Mouse (Mus musculus) midbrain, embryonic 14.5 days (tissue): Measurements from ENCODE around the gene Aco2. TPM values are rescaled to one million over a fixed set of nuclear protein-coding genes. Genes with fewer than 3 reads are reported as not detected.

Experiments used
- ATAC-seq: fragments of 200-750 bp; cut with Nextera tagmentation; 2 replicates; pipeline ENCODE4 v1.8.0; 2017; ENCODE audit warnings: moderate number of reproducible peaks, moderate library complexity; ENCODE audit not compliant: low FRiP score, low TSS enrichment
- DNase-seq: peaks from one replicate; pipeline ENCODE4 v3.0.0-alpha.2; 2015
- H3K27ac ChIP-seq: fragments of 300-500 bp; sonication (generic); replicated peaks from 2 replicates; pipeline ENCODE4 v1.5.1; 2014; ENCODE audit warnings: mild to moderate bottlenecking, low read depth, low read length, moderate library complexity
- H3K27me3 ChIP-seq: fragments of 300-500 bp; sonication (generic); 2 replicates; pipeline ENCODE4 v1.6.1; 2014; ENCODE audit warnings: low read length, control low read depth, mixed read lengths; ENCODE audit not compliant: control insufficient read depth, insufficient read depth
- H3K36me3 ChIP-seq: fragments of 300-500 bp; sonication (generic); 2 replicates; pipeline ENCODE4 v1.6.1; 2014; ENCODE audit warnings: low read length, control low read depth; ENCODE audit not compliant: control insufficient read depth, insufficient read depth
- H3K4me1 ChIP-seq: fragments of 300-500 bp; sonication (generic); 2 replicates; pipeline ENCODE4 v1.6.1; 2014; ENCODE audit warnings: mild to moderate bottlenecking, antibody characterized with exemption, low read length, control low read depth; ENCODE audit not compliant: control insufficient read depth, insufficient read depth
- H3K4me2 ChIP-seq: fragments of 300-500 bp; sonication (generic); 2 replicates; pipeline ENCODE4 v1.6.1; 2014; ENCODE audit warnings: mild to moderate bottlenecking, low read length, moderate library complexity
- H3K4me3 ChIP-seq: fragments of 300-500 bp; sonication (generic); replicated peaks from 2 replicates; pipeline ENCODE4 v1.5.1; 2014; ENCODE audit warnings: low read depth, low read length
- H3K9ac ChIP-seq: fragments of 300-500 bp; sonication (generic); replicated peaks from 2 replicates; pipeline ENCODE4 v1.6.1; 2014; ENCODE audit warnings: mild to moderate bottlenecking, low read length, moderate library complexity
- H3K9me3 ChIP-seq: fragments of 300-500 bp; sonication (generic); 2 replicates; pipeline ENCODE4 v1.6.1; 2016; ENCODE audit warnings: low read length, control low read depth, mixed read lengths; ENCODE audit not compliant: control insufficient read depth
- WGBS: fragments of 180-500 bp; shearing (Covaris S2); extraction: QIAGEN DNeasy Blood & Tissue Kit; methylation state at CpG from one replicate; pipeline ENCODE4 v1.1.7; 2014; 5-methylcytosine and 5-hydroxymethylcytosine counted together
- polyA plus RNA-seq: library from polyadenylated mRNA; unstranded; fragments of >200 nt; fragmentation: Nextera tagmentation; extraction: Ambion mirVana; gene quantifications from 2 replicates; pipeline ENCODE4 v1.2.1, GENCODE M21; 2014

Gene Aco2
- polyA plus RNA-seq, 1 experiment from 2014 or later: 221 TPM

- no peak overlapping the region for H3K27ac ChIP-seq
- DNase-seq (peak; percentile 76), ATAC-seq (no peak)
- H3K9me3 ChIP-seq: no peaks in the 10 kb centered on the region
- H3K4me3 ChIP-seq: no peak overlapping the region
- H3K4me1 ChIP-seq: no peaks in the 10 kb centered on the region
- no peak overlapping the region for H3K4me2 ChIP-seq
- no peak overlapping the region for H3K9ac ChIP-seq
- WGBS: 58% methylated on average over 6 of the region's 6 CpGs
- peaks cover 53% of the 10 kb centered on the region for H3K36me3 ChIP-seq
- no peaks in the 10 kb centered on the region for H3K27me3 ChIP-seq
Measured at GRCm38 (mm10) chr15:81917621-81918463, 45.7 kb downstream of the Aco2 start.

DNA sequence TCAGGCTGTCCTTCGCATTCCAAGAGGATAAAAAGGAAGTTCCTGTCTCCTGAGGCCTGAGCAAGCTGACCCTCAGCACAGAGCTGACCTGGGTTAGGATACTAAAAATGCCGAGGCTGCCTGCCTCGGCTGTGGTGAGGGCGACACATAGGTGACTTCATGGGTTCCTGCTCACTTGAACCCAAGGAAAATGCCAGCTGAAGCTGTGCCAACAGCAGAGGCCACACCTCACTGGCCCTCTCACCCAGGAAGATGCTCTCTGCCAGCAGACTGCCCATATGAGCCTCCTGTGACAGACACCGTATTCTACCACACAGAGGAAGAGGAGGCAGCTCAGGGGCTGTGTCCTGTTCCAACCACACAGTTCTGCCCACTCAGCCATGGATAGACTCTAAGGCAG lies 47.0 kb downstream of the Aco2 start:
- Histone ChIP-seq H3K9me3 (no peaks in the 10 kb centered on the region), H3K4me1 (no peaks in the 10 kb centered on the region), H3K36me3 (peaks cover 41% of the 10 kb centered on the region), H3K4me3 (no peak overlapping the region), H3K9ac (no peak overlapping the region), H3K27me3 (no peaks in the 10 kb centered on the region), H3K4me2 (no peak overlapping the region), H3K27ac (no peak overlapping the region)
- 91% methylated on average over 5 of the region's 5 CpGs for WGBS
- DNase-seq: no peak
- no peak for ATAC-seq

GRCm38 (mm10) chr15:81920546-81921217 lies 48.6 kb downstream of the Aco2 start:
- WGBS: 84% methylated on average over 10 of the region's 10 CpGs
- H3K27ac ChIP-seq: 0 out of 2 replicates have a peak overlapping the region, but pooled peaks have one; percentile 32

DNA sequence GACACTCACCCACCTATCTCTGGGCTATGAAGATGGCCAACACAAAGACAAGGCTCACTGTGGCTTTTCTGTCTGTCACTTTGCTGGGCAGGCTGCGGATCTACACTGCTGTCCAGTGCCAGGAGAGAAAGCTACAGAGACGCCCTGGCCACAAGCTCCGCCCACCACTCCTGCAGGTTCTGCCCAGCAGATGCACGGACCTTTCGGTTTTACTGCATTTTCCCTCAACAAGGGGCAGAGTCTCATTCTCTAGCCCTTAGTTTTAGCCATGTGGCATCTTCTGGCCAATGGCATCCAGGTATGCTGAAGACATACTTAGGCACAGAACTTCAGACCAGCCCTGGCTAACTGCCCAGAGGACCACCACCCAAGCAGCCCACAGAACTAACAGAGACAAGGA lies 49.1 kb downstream of the Aco2 start:
- peaks cover 19% of the 10 kb centered on the region for H3K36me3 ChIP-seq
- H3K4me2 ChIP-seq: no peak overlapping the region
- H3K9ac ChIP-seq: no peak overlapping the region
- ATAC-seq (no peak), DNase-seq (no peak)
- no peaks in the 10 kb centered on the region for H3K9me3 ChIP-seq
- H3K27me3 ChIP-seq: no peaks in the 10 kb centered on the region
- 0 out of 2 replicates have a peak overlapping the region, but pooled peaks have one; percentile 32 for H3K27ac ChIP-seq
- WGBS: 76% methylated on average over 5 of the region's 5 CpGs
- H3K4me1 ChIP-seq: peaks cover 10% of the 10 kb centered on the region
- no peak overlapping the region for H3K4me3 ChIP-seq

More at GRCm38 (mm10) chr15:81920546-81921217, 48.6 kb downstream of the Aco2 start:
- H3K9me3 ChIP-seq: no peaks in the 10 kb centered on the region
- no peak overlapping the region for H3K4me3 ChIP-seq
- no peak overlapping the region for H3K9ac ChIP-seq
- H3K36me3 ChIP-seq: peaks cover 25% of the 10 kb centered on the region
- DNase-seq: no peak
- no peak for ATAC-seq
- H3K27me3 ChIP-seq: no peaks in the 10 kb centered on the region
- H3K4me1 ChIP-seq: peaks cover 10% of the 10 kb centered on the region
- H3K4me2 ChIP-seq: no peak overlapping the region

DNA sequence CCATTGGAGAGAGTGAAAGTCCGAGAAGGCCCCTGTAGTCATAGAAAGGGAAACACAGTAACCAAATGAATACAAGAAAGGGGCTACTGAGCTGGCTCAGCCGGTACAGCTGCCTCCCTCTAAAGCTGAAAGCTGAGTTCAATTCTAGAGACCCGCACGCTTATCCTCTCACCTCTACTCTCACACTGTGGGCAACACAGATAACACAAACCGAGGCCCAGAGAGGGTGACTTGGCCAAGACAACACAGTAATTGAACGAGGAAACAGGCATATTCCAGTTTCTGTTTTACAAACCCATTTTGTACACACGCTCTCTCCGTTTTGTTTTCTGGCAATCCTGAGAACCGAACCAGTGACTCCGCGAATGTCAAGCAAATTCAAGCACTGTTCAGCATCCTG lies 52.8 kb downstream of the Aco2 start:
- H3K4me1 ChIP-seq: peaks cover 10% of the 10 kb centered on the region
- H3K9ac ChIP-seq: no peak overlapping the region
- no peaks in the 10 kb centered on the region for H3K27me3 ChIP-seq
- WGBS: 85% methylated on average over 11 of the region's 11 CpGs
- H3K36me3 ChIP-seq: no peaks in the 10 kb centered on the region
- H3K4me2 ChIP-seq: peak overlapping the region; percentile 95
- no peaks in the 10 kb centered on the region for H3K9me3 ChIP-seq
- no peak overlapping the region for H3K27ac ChIP-seq
- DNase-seq: no peak
- no peak for ATAC-seq
- peak overlapping the region; percentile 74 for H3K4me3 ChIP-seq

- DNase-seq (peak; percentile 99), ATAC-seq (peak; percentile 96)
- Histone ChIP-seq H3K36me3 (no peaks in the 10 kb centered on the region), H3K27me3 (no peaks in the 10 kb centered on the region), H3K4me3 (peak within 1 kb of the TSS; percentile 74), H3K27ac (peak within 1 kb of the TSS; percentile 73), H3K9ac (peak within 1 kb of the TSS; percentile 59), H3K4me2 (peak within 1 kb of the TSS; percentile 95), H3K4me1 (peaks cover 10% of the 10 kb centered on the region), H3K9me3 (no peaks in the 10 kb centered on the region)
- under 1% methylated on average over 54 of the region's 54 CpGs for WGBS
Measured at GRCm38 (mm10) chr15:81925760-81926445, 53.8 kb downstream of the Aco2 start, which contains the start of gene Polr3h. Polr3h (minus strand) TSS chr15:81926240.

DNA sequence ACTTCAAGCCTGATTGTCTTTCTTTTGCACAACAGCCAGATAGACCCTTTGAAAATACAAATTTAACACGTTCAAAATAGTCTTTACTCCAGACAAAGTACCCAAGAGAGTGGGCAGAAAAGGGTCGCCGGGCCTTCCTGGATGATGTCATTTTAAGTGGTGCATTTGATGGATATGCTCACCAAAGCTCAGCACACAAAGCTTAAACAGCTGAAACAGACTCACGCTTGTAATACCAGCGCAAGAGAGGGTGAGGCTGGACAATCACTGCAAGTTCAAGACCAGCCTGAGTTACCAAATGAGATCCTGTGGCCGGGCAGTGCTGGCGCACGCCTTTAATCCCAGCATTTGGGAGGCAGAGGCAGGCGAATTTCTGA lies 54.3 kb downstream of the Aco2 start:
- 23% methylated on average over 9 of the region's 9 CpGs for WGBS
- peak; percentile 60 for ATAC-seq
- peak overlapping the region; percentile 95 for H3K4me2 ChIP-seq

GRCm38 (mm10) chr15:81927741-81928140 lies 55.6 kb downstream of the Aco2 start:
- Histone ChIP-seq H3K4me3 (no peak overlapping the region), H3K36me3 (no peaks in the 10 kb centered on the region), H3K4me2 (no peak overlapping the region), H3K9me3 (no peaks in the 10 kb centered on the region), H3K27me3 (no peaks in the 10 kb centered on the region), H3K9ac (no peak overlapping the region), H3K27ac (0 out of 2 replicates have a peak overlapping the region, but pooled peaks have one; percentile 55), H3K4me1 (peaks cover 10% of the 10 kb centered on the region)
- DNase-seq: peak; percentile 29
- no peak for ATAC-seq
- 51% methylated on average over 4 of the region's 4 CpGs for WGBS

More for the DNA sequence above, 54.3 kb downstream of the Aco2 start:
- peaks cover 10% of the 10 kb centered on the region for H3K4me1 ChIP-seq
- no peak overlapping the region for H3K4me3 ChIP-seq
- H3K9me3 ChIP-seq: no peaks in the 10 kb centered on the region
- H3K27me3 ChIP-seq: no peaks in the 10 kb centered on the region
- no peak for DNase-seq
- no peak overlapping the region for H3K9ac ChIP-seq
- H3K36me3 ChIP-seq: no peaks in the 10 kb centered on the region
- H3K27ac ChIP-seq: peak overlapping the region; percentile 65
